Mouse (Mus musculus) midbrain, embryonic 14.5 days (tissue): ENCODE measurements around the gene Selenot. TPM values are rescaled to one million over a fixed set of nuclear protein-coding genes. Genes with fewer than 3 reads are reported as not detected.

Experiments
- ATAC-seq: fragments of 200-750 bp; cut with Nextera tagmentation; 2 replicates; pipeline ENCODE4 v1.8.0; 2017; ENCODE audit warnings: moderate number of reproducible peaks, moderate library complexity; ENCODE audit not compliant: low FRiP score, low TSS enrichment
- DNase-seq: peaks from one replicate; pipeline ENCODE4 v3.0.0-alpha.2; 2015
- H3K27ac ChIP-seq: fragments of 300-500 bp; sonication (generic); replicated peaks from 2 replicates; pipeline ENCODE4 v1.5.1; 2014; ENCODE audit warnings: mild to moderate bottlenecking, low read depth, low read length, moderate library complexity
- H3K27me3 ChIP-seq: fragments of 300-500 bp; sonication (generic); 2 replicates; pipeline ENCODE4 v1.6.1; 2014; ENCODE audit warnings: low read length, control low read depth, mixed read lengths; ENCODE audit not compliant: control insufficient read depth, insufficient read depth
- H3K36me3 ChIP-seq: fragments of 300-500 bp; sonication (generic); 2 replicates; pipeline ENCODE4 v1.6.1; 2014; ENCODE audit warnings: low read length, control low read depth; ENCODE audit not compliant: control insufficient read depth, insufficient read depth
- H3K4me1 ChIP-seq: fragments of 300-500 bp; sonication (generic); 2 replicates; pipeline ENCODE4 v1.6.1; 2014; ENCODE audit warnings: mild to moderate bottlenecking, antibody characterized with exemption, low read length, control low read depth; ENCODE audit not compliant: control insufficient read depth, insufficient read depth
- H3K4me2 ChIP-seq: fragments of 300-500 bp; sonication (generic); 2 replicates; pipeline ENCODE4 v1.6.1; 2014; ENCODE audit warnings: mild to moderate bottlenecking, low read length, moderate library complexity
- H3K4me3 ChIP-seq: fragments of 300-500 bp; sonication (generic); replicated peaks from 2 replicates; pipeline ENCODE4 v1.5.1; 2014; ENCODE audit warnings: low read depth, low read length
- H3K9ac ChIP-seq: fragments of 300-500 bp; sonication (generic); replicated peaks from 2 replicates; pipeline ENCODE4 v1.6.1; 2014; ENCODE audit warnings: mild to moderate bottlenecking, low read length, moderate library complexity
- H3K9me3 ChIP-seq: fragments of 300-500 bp; sonication (generic); 2 replicates; pipeline ENCODE4 v1.6.1; 2016; ENCODE audit warnings: low read length, control low read depth, mixed read lengths; ENCODE audit not compliant: control insufficient read depth
- WGBS: fragments of 180-500 bp; shearing (Covaris S2); extraction: QIAGEN DNeasy Blood & Tissue Kit; methylation state at CpG from one replicate; pipeline ENCODE4 v1.1.7; 2014; 5-methylcytosine and 5-hydroxymethylcytosine counted together
- polyA plus RNA-seq: library from polyadenylated mRNA; unstranded; fragments of >200 nt; fragmentation: Nextera tagmentation; extraction: Ambion mirVana; gene quantifications from 2 replicates; pipeline ENCODE4 v1.2.1, GENCODE M21; 2014

Selenot gene
- polyA plus RNA-seq, 1 experiment from 2014 or later: 36.7 TPM

GRCm38 (mm10) chr3:58621066-58621465, 44.6 kb downstream of the Selenot start:
- Histone ChIP-seq H3K27me3 (no peaks in the 10 kb centered on the region), H3K36me3 (no peaks in the 10 kb centered on the region), H3K9me3 (no peaks in the 10 kb centered on the region), H3K4me2 (no peak overlapping the region), H3K4me1 (no peaks in the 10 kb centered on the region), H3K27ac (no peak overlapping the region), H3K4me3 (no peak overlapping the region), H3K9ac (no peak overlapping the region)
- WGBS: 75% methylated on average over 7 of the region's 7 CpGs
- ATAC-seq (no peak), DNase-seq (no peak)

- WGBS: 70% methylated on average over 3 of the region's 3 CpGs
- Histone ChIP-seq H3K27ac (no peak overlapping the region), H3K4me3 (no peak overlapping the region), H3K9me3 (no peaks in the 10 kb centered on the region), H3K27me3 (no peaks in the 10 kb centered on the region), H3K36me3 (no peaks in the 10 kb centered on the region), H3K9ac (no peak overlapping the region), H3K4me2 (no peak overlapping the region), H3K4me1 (no peaks in the 10 kb centered on the region)
- ATAC-seq (no peak), DNase-seq (no peak)
Observed at GRCm38 (mm10) chr3:58622665-58623394, 46.4 kb downstream of the Selenot start.

GRCm38 (mm10) chr3:58624981-58625380, 48.5 kb downstream of the Selenot start:
- WGBS: 94% methylated on average over 4 of the region's 4 CpGs
- no peak for ATAC-seq

GRCm38 (mm10) chr3:58631693-58632092, 55.3 kb downstream of the Selenot start:
- no peaks in the 10 kb centered on the region for H3K4me1 ChIP-seq
- H3K9ac ChIP-seq: no peak overlapping the region
- WGBS: 91% methylated on average over 2 of the region's 2 CpGs
- H3K27me3 ChIP-seq: no peaks in the 10 kb centered on the region
- no peaks in the 10 kb centered on the region for H3K36me3 ChIP-seq
- no peak for DNase-seq
- no peak overlapping the region for H3K4me3 ChIP-seq
- no peak overlapping the region for H3K4me2 ChIP-seq
- H3K27ac ChIP-seq: no peak overlapping the region
- no peak for ATAC-seq
- no peaks in the 10 kb centered on the region for H3K9me3 ChIP-seq

More at GRCm38 (mm10) chr3:58624981-58625380, 48.5 kb downstream of the Selenot start:
- H3K27ac ChIP-seq: no peak overlapping the region
- H3K4me2 ChIP-seq: no peak overlapping the region
- DNase-seq: no peak
- no peaks in the 10 kb centered on the region for H3K4me1 ChIP-seq
- H3K4me3 ChIP-seq: no peak overlapping the region
- H3K36me3 ChIP-seq: no peaks in the 10 kb centered on the region
- no peaks in the 10 kb centered on the region for H3K27me3 ChIP-seq
- H3K9me3 ChIP-seq: no peaks in the 10 kb centered on the region
- no peak overlapping the region for H3K9ac ChIP-seq

GRCm38 (mm10) chr3:58636406-58637295, 60.2 kb downstream of the Selenot start, which contains the start of gene Erich6:
Erich6 (minus strand) TSS chr3:58637207.
- 0 out of 2 replicates have a peak within 1 kb of the TSS, but pooled peaks have one; percentile 32 for H3K27ac ChIP-seq

More at GRCm38 (mm10) chr3:58636406-58637295, 60.2 kb downstream of the Selenot start, which contains the start of gene Erich6:
- Histone ChIP-seq H3K9ac (peak within 1 kb of the TSS; percentile 61), H3K4me2 (peak within 1 kb of the TSS; percentile 90), H3K36me3 (no peaks in the 10 kb centered on the region), H3K4me1 (no peaks in the 10 kb centered on the region), H3K4me3 (peak within 1 kb of the TSS; percentile 45), H3K27me3 (no peaks in the 10 kb centered on the region), H3K9me3 (no peaks in the 10 kb centered on the region)
- ATAC-seq (peak; percentile 77), DNase-seq (peak; percentile 75)
- under 1% methylated on average over 34 of the region's 34 CpGs for WGBS

Other genes with a start within 250 kb of the Selenot start
- 14.5 and 14.6 TPM in 2 replicates for gene Tsc22d2, start 161.9 kb upstream of the Selenot start, polyA plus RNA-seq
- 35.3 and 43.5 TPM in 2 replicates for gene Eif2a, start 50.8 kb upstream of the Selenot start, polyA plus RNA-seq
- 45.1 and 69.1 TPM in 2 replicates for gene Serp1, start 50.7 kb upstream of the Selenot start, polyA plus RNA-seq
- gene Erich6, start 60.6 kb downstream of the Selenot start, polyA plus RNA-seq: 0.23 and 0.41 TPM in 2 replicates
- 9.9 and 11.8 TPM in 2 replicates for gene Siah2, start 115.8 kb downstream of the Selenot start, polyA plus RNA-seq
- not detected in 2 replicates for gene Mindy4b-ps, start 245.7 kb downstream of the Selenot start, polyA plus RNA-seq